Mouse (Mus musculus): ENCODE measurements around the gene Mllt10. TPM values are rescaled to one million over a fixed set of nuclear protein-coding genes. Genes with fewer than 3 reads are reported as not detected.

Gene Mllt10
- total and polyA plus RNA-seq, 2 experiments from 2014 or later = 28.9 to 96.5 TPM

- TF ChIP-seq CTCF (IDR thresholded peaks at IDR 0.05) = no peak
Observed at GRCm38 (mm10) chr2:18219136-18219535, 164.1 kb downstream of the Mllt10 start.

GRCm38 (mm10) chr2:18219569-18219968 lies 164.5 kb downstream of the Mllt10 start:
- ATAC-seq (ENCODE audit: low FRiP score) = no peak
- Histone ChIP-seq H3K27me3 (ENCODE audit: insufficient read depth, low read length) (no peaks in the 10 kb centered on the region), H3K4me3 (ENCODE audit: low read depth, low read length) (no peak overlapping the region), H3K9me3 (ENCODE audit: low read length) (no peaks in the 10 kb centered on the region), H3K4me1 (ENCODE audit: insufficient read depth, low read length) (no peaks in the 10 kb centered on the region), H3K9ac (replicated peaks; ENCODE audit: low read length, poor library complexity, severe bottlenecking) (no peak overlapping the region), H3K36me3 (ENCODE audit: insufficient read depth, low read length) (peaks cover 22% of the 10 kb centered on the region), H3K4me2 (ENCODE audit: low read depth, low read length, poor library complexity, severe bottlenecking) (no peak overlapping the region), H3K27ac (ENCODE audit: low read depth, low read length) (no peak overlapping the region)
- TF ChIP-seq CTCF (IDR thresholded peaks at IDR 0.05) = no peak
- DNase-seq (ENCODE audit: low spot score) = no peak
- WGBS = 82% methylated on average over 13 of the region's 13 CpGs

More at GRCm38 (mm10) chr2:18219136-18219535, 164.1 kb downstream of the Mllt10 start:
- DNase-seq (ENCODE audit: low spot score) = no peak
- H3K27me3 ChIP-seq (ENCODE audit: insufficient read depth, low read length) = no peaks in the 10 kb centered on the region
- ATAC-seq (ENCODE audit: low FRiP score) = no peak
- peaks cover 24% of the 10 kb centered on the region for H3K36me3 ChIP-seq (ENCODE audit: insufficient read depth, low read length)
- H3K4me1 ChIP-seq (ENCODE audit: insufficient read depth, low read length) = no peaks in the 10 kb centered on the region
- H3K4me2 ChIP-seq (ENCODE audit: low read depth, low read length, poor library complexity, severe bottlenecking) = no peak overlapping the region
- 72% methylated on average over 8 of the region's 8 CpGs for WGBS
- no peak overlapping the region for H3K27ac ChIP-seq (ENCODE audit: low read depth, low read length)
- no peak overlapping the region for H3K9ac ChIP-seq (replicated peaks; ENCODE audit: low read length, poor library complexity, severe bottlenecking)
- H3K9me3 ChIP-seq (ENCODE audit: low read length) = no peaks in the 10 kb centered on the region
- H3K4me3 ChIP-seq (ENCODE audit: low read depth, low read length) = no peak overlapping the region

- no peaks in the 10 kb centered on the region for H3K4me1 ChIP-seq (ENCODE audit: insufficient read depth, low read length)
- ATAC-seq (ENCODE audit: low FRiP score) (no peak), DNase-seq (ENCODE audit: low spot score) (no peak)
- no peak for TF ChIP-seq CTCF (IDR thresholded peaks at IDR 0.05)
- H3K27ac ChIP-seq (ENCODE audit: low read depth, low read length) = no peak overlapping the region
- H3K4me3 ChIP-seq (ENCODE audit: low read depth, low read length) = no peak overlapping the region
- H3K4me2 ChIP-seq (ENCODE audit: low read depth, low read length, poor library complexity, severe bottlenecking) = no peak overlapping the region
- H3K9me3 ChIP-seq (ENCODE audit: low read length) = no peaks in the 10 kb centered on the region
- no peaks in the 10 kb centered on the region for H3K36me3 ChIP-seq (ENCODE audit: insufficient read depth, low read length)
- H3K9ac ChIP-seq (replicated peaks; ENCODE audit: low read length, poor library complexity, severe bottlenecking) = no peak overlapping the region
- 80% methylated on average over 8 of the region's 8 CpGs for WGBS
- no peaks in the 10 kb centered on the region for H3K27me3 ChIP-seq (ENCODE audit: insufficient read depth, low read length)
Observed at GRCm38 (mm10) chr2:18228486-18229062, 173.5 kb downstream of the Mllt10 start.

DNA sequence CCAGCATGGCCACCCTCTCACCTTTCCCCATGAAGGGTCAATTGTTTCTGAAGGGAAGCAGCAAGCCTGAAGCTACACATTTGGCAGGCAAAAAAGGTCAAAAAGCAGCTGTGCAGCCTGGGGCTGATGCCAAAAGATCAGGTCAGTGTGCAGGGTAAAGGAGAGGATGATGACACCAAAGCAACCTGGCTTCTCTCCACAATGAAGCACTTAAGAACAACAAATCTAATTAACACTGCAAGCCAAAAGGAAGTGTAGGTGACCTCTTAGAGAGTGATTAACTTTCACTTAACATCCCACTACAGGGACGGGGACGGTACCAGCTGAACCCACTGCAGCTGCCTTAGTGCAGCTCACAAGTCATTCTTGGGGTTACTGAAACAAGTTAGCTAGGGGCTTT lies 174.2 kb downstream of the Mllt10 start:
- no peaks in the 10 kb centered on the region for H3K36me3 ChIP-seq (ENCODE audit: insufficient read depth, low read length)
- WGBS = 34% methylated on average over 2 of the region's 2 CpGs

DNA sequence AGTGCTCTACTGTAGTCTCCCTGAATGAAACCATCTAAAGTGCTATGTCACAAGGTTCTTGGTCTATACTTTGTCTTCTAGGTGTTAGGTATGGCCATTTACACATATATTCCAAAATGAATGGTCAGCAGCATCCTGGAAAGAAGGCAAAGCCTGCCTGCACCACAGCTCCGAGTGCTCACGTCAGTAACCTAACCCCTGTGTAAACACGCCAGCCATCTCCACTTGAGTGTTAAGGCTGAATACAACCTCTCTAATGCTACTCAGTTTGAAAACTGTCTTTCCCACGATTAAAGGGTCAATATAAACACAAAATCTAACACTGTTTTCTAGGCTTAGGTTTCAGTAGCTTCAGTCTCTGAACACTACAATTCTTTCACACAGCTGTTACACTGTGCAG lies 176.1 kb downstream of the Mllt10 start:
- no peak for TF ChIP-seq CTCF (IDR thresholded peaks at IDR 0.05)
- Histone ChIP-seq H3K4me3 (ENCODE audit: low read depth, low read length) (no peak overlapping the region), H3K4me2 (ENCODE audit: low read depth, low read length, poor library complexity, severe bottlenecking) (no peak overlapping the region), H3K36me3 (ENCODE audit: insufficient read depth, low read length) (no peaks in the 10 kb centered on the region), H3K9me3 (ENCODE audit: low read length) (no peaks in the 10 kb centered on the region), H3K9ac (replicated peaks; ENCODE audit: low read length, poor library complexity, severe bottlenecking) (no peak overlapping the region), H3K27me3 (ENCODE audit: insufficient read depth, low read length) (no peaks in the 10 kb centered on the region), H3K27ac (ENCODE audit: low read depth, low read length) (no peak overlapping the region), H3K4me1 (ENCODE audit: insufficient read depth, low read length) (no peaks in the 10 kb centered on the region)
- no peak for ATAC-seq (ENCODE audit: low FRiP score)
- WGBS = 83% methylated on average over 4 of the region's 4 CpGs
- no peak for DNase-seq (ENCODE audit: low spot score)

More for the DNA sequence above, 174.2 kb downstream of the Mllt10 start:
- H3K4me2 ChIP-seq (ENCODE audit: low read depth, low read length, poor library complexity, severe bottlenecking) = no peak overlapping the region
- ATAC-seq (ENCODE audit: low FRiP score) (no peak), DNase-seq (ENCODE audit: low spot score) (no peak)
- H3K9me3 ChIP-seq (ENCODE audit: low read length) = no peaks in the 10 kb centered on the region
- H3K9ac ChIP-seq (replicated peaks; ENCODE audit: low read length, poor library complexity, severe bottlenecking) = no peak overlapping the region
- no peak overlapping the region for H3K27ac ChIP-seq (ENCODE audit: low read depth, low read length)
- no peak for TF ChIP-seq CTCF (IDR thresholded peaks at IDR 0.05)
- H3K27me3 ChIP-seq (ENCODE audit: insufficient read depth, low read length) = no peaks in the 10 kb centered on the region
- no peak overlapping the region for H3K4me3 ChIP-seq (ENCODE audit: low read depth, low read length)
- no peaks in the 10 kb centered on the region for H3K4me1 ChIP-seq (ENCODE audit: insufficient read depth, low read length)

DNA sequence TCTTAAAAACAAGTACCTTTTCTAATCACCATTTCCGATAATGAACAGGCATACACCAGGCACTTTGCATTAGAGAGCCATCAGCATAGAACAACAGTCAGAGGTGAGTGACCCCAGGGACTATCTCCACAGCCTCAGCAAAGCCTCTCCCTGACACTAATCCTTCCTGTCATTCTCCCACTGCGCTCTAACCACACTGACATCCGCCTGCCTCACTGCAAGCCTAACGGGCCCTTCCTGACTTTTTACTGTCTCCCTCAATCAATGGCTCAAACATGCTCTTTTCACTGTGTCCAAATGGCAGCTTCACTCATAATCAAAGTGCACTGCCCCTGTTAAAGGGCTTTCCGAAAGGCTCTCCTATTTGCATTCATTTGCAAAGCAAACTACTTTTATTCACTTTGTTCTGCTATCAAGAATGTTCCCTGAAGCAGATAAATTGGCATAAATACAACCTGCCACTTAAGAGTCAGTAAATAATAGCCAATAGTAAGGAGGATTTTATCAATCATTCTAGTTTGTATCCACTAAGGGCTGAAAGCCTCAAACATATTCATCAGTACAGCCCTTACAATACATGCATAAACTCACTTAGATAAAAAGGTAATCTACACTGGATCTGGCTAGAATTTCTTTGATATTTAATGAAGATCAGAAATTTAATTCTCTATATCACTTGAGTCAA lies 178.0 kb downstream of the Mllt10 start:
- DNase-seq (ENCODE audit: low spot score) (no peak), ATAC-seq (ENCODE audit: low FRiP score) (no peak)
- H3K4me3 ChIP-seq (ENCODE audit: low read depth, low read length) = no peak overlapping the region
- no peak overlapping the region for H3K9ac ChIP-seq (replicated peaks; ENCODE audit: low read length, poor library complexity, severe bottlenecking)
- H3K36me3 ChIP-seq (ENCODE audit: insufficient read depth, low read length) = no peaks in the 10 kb centered on the region
- no peak for TF ChIP-seq CTCF (IDR thresholded peaks at IDR 0.05)
- H3K4me1 ChIP-seq (ENCODE audit: insufficient read depth, low read length) = no peaks in the 10 kb centered on the region
- H3K4me2 ChIP-seq (ENCODE audit: low read depth, low read length, poor library complexity, severe bottlenecking) = no peak overlapping the region
- WGBS = 10% methylated on average over 5 of the region's 5 CpGs
- H3K9me3 ChIP-seq (ENCODE audit: low read length) = no peaks in the 10 kb centered on the region
- no peaks in the 10 kb centered on the region for H3K27me3 ChIP-seq (ENCODE audit: insufficient read depth, low read length)
- no peak overlapping the region for H3K27ac ChIP-seq (ENCODE audit: low read depth, low read length)
